Mouse (Mus musculus): ENCODE data around the gene Fam133b. TPM values are rescaled to one million over a fixed set of nuclear protein-coding genes. Genes with fewer than 3 reads are reported as not detected.
"Not testable (repeated sequence)": the region's sequence is repeated elsewhere in the genome, so short reads cannot be mapped to it uniquely, and the experiment has no call there.

Fam133b gene
- polyA plus RNA-seq, 1 experiment from 2014 or later = 17.1 TPM

DNA sequence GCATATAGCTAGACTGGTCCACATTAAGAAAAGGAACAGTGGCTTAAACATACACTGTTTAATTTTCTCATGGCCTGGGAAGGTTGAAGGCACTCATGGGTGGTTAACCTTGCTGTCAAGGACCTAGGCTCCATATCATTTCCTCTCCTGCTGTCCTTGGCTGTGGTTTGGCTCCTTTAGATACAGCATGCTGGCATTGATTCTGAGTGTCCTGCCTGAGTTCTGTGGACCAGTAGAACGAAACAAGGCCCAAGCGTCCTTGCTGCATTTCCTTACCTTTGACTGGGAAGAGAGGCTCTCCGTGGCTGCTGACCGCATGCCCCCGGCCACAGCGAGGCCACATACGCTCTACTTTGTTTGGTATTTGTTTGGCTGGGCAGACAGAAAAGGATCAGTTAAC is 65.6 kb downstream of the Fam133b start:
- 89% methylated on average over 7 of the region's 7 CpGs for WGBS
- peaks cover 57% of the 10 kb centered on the region for H3K36me3 ChIP-seq (ENCODE audit: control insufficient read depth, insufficient read depth, low read length)
- H3K4me2 ChIP-seq (ENCODE audit: low read length) = no peak overlapping the region

DNA sequence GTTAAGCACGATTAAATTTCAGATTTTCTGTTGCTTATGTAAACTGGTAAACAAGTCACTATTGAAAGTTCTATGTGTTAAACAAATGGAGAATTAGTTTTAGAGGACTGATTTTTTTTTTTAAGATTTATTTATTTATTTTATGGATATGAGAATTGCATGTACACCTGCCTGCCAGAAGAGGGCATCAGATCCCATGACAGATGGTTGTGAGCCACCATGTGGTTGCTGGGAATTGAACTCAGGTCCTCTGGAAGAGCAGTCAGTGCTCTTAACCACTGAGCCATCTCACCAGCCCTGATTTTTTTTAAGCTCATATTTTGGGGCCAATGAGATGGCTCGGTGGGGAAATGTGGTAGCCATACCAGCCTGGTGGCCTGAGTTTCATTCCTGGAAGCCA is 68.2 kb downstream of the Fam133b start:
- not testable (repeated sequence) for H3K9me3 ChIP-seq (ENCODE audit: control insufficient read depth, low read length); H3K27ac ChIP-seq (replicated peaks in 1 of 2; ENCODE audit: control insufficient read depth in 1 of 2, insufficient read depth in 1 of 2, low read depth in 2 of 2, low read length in 2 of 2); H3K4me2 ChIP-seq (ENCODE audit: low read length); H3K4me3 ChIP-seq (ENCODE audit: control insufficient read depth in 1 of 2, insufficient read depth in 1 of 2, low read depth in 1 of 2, low read length in 2 of 2); ATAC-seq (ENCODE audit: insufficient number of reproducible peaks, insufficient read depth, low FRiP score, low read depth); H3K27me3 ChIP-seq (ENCODE audit: control insufficient read depth, insufficient read depth, low read length); H3K9ac ChIP-seq (ENCODE audit: low read length); H3K4me1 ChIP-seq (ENCODE audit: control insufficient read depth in 2 of 2, insufficient read depth in 2 of 2, low read length in 2 of 2)
- 85% methylated on average over 2 of the region's 2 CpGs for WGBS
- peaks cover 56% of the 10 kb centered on the region for H3K36me3 ChIP-seq (ENCODE audit: control insufficient read depth, insufficient read depth, low read length)

More for the DNA sequence above, 65.6 kb downstream of the Fam133b start:
- Histone ChIP-seq H3K4me1 (ENCODE audit: control insufficient read depth in 2 of 2, insufficient read depth in 2 of 2, low read length in 2 of 2) (no peaks in the 10 kb centered on the region), H3K4me3 (ENCODE audit: control insufficient read depth in 1 of 2, insufficient read depth in 1 of 2, low read depth in 1 of 2, low read length in 2 of 2) (no peak overlapping the region), H3K9me3 (ENCODE audit: control insufficient read depth, low read length) (no peaks in the 10 kb centered on the region), H3K9ac (ENCODE audit: low read length) (no peak overlapping the region), H3K27ac (replicated peaks in 1 of 2; ENCODE audit: control insufficient read depth in 1 of 2, insufficient read depth in 1 of 2, low read depth in 2 of 2, low read length in 2 of 2) (no peak overlapping the region), H3K27me3 (ENCODE audit: control insufficient read depth, insufficient read depth, low read length) (no peaks in the 10 kb centered on the region)
- no peak for ATAC-seq (ENCODE audit: insufficient number of reproducible peaks, insufficient read depth, low FRiP score, low read depth)

Other genes starting within 250 kb of the Fam133b start
- gene Cdk6, start 202.3 kb upstream of the Fam133b start, polyA plus RNA-seq (2014; fragmentation: Nextera tagmentation; extraction: Ambion mirVana) = 32.1 and 34.3 TPM in 2 replicates
- gene 1700109H08Rik, start 27.7 kb downstream of the Fam133b start, polyA plus RNA-seq (2014; fragmentation: Nextera tagmentation; extraction: Ambion mirVana) = 2.9 and 3.5 TPM in 2 replicates
- gene Pex1, start 52.2 kb downstream of the Fam133b start, polyA plus RNA-seq (2014; fragmentation: Nextera tagmentation; extraction: Ambion mirVana) = 9.9 and 12.0 TPM in 2 replicates
- gene Rbm48, start 52.8 kb downstream of the Fam133b start, polyA plus RNA-seq (2014; fragmentation: Nextera tagmentation; extraction: Ambion mirVana) = 9.2 and 10.0 TPM in 2 replicates
- gene Tmbim7, start 107.3 kb downstream of the Fam133b start, polyA plus RNA-seq (2014; fragmentation: Nextera tagmentation; extraction: Ambion mirVana) = not detected in 2 replicates
- 65.5 and 72.0 TPM in 2 replicates for gene Gatad1, start 113.4 kb downstream of the Fam133b start, polyA plus RNA-seq (2014; fragmentation: Nextera tagmentation; extraction: Ambion mirVana)